Mouse (Mus musculus) lung, postnatal 14 days (tissue): ENCODE results near the gene E330009J07Rik.

Source experiments
- DNase-seq: peaks from one replicate; pipeline ENCODE4 v3.0.0; 2021

Gene E330009J07Rik

GRCm38 (mm10) chr6:40428696-40429095 lies 7.2 kb downstream of the E330009J07Rik start:
- DNase-seq, result no peak

GRCm38 (mm10) chr6:40427441-40427840 lies 8.5 kb downstream of the E330009J07Rik start:
- DNase-seq, result no peak

GRCm38 (mm10) chr6:40423774-40424173 lies 12.2 kb downstream of the E330009J07Rik start:
- DNase-seq, result peak; percentile 71

GRCm38 (mm10) chr6:40423013-40423412 lies 12.9 kb downstream of the E330009J07Rik start:
- no peak for DNase-seq

GRCm38 (mm10) chr6:40421099-40421498 lies 14.8 kb downstream of the E330009J07Rik start:
- no peak for DNase-seq

GRCm38 (mm10) chr6:40418386-40418785 lies 17.5 kb downstream of the E330009J07Rik start:
- DNase-seq, result no peak

DNA sequence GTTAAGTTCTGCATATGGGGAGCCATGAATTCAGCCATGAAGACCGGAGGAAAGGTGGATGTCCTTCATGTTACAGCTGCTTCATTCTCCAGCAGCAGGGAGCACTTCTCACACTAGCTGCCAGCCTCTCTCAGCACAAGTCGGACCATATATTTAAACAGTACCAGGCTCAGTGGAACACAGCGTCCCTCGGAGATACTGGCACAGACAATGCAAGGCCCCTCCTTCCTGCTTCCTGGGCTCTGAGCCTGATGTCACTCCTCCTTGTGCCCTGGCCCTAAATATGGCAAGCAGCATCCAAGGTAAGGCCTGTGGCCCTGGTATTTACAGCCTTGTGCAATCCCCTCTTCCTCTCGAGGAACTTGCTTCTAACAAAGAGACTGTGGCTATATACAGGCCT lies 20.1 kb downstream of the E330009J07Rik start:
- DNase-seq, result no peak

GRCm38 (mm10) chr6:40413565-40413964 lies 22.4 kb downstream of the E330009J07Rik start:
- no peak for DNase-seq

DNA sequence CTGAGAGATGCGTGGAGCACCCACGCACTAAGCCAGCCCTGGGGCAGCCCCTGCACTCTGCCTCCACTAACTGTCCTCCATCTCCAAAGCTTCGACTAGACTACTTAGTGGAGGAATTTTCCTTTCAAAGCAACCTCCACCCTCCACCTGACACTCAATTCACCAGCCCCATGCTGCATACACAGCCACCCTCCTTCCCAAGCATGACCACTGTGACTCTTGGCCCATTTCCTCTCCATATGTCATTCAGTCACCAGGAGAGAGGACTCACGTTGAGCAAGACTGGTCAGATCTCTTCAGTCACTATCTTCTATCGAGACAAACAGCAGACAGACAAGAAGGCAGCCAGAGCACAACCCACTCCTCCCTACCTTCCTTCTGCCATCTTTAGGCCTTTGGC lies 22.9 kb downstream of the E330009J07Rik start:
- no peak for DNase-seq

DNA sequence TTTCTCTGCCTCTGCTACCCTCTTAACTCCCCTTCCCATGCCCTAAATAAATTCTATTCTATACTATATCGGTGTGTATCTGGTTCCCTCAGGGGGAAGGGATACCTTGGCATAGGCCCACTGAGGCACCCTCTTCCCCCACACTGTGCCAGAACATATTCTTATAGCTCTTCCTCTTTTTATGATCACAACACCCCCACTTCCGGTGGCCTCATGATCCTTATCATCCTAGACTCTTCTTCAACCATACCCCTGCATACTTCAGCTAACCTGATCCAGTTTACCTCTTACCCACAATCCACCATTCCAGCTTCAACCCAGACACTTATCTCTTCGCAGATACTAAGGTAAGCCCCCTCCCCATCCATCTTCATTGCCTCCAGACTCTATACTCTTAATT lies 24.9 kb downstream of the E330009J07Rik start:
- no peak for DNase-seq

- DNase-seq, result no peak
Observed at GRCm38 (mm10) chr6:40403640-40404285, 32.2 kb downstream of the E330009J07Rik start.

DNA sequence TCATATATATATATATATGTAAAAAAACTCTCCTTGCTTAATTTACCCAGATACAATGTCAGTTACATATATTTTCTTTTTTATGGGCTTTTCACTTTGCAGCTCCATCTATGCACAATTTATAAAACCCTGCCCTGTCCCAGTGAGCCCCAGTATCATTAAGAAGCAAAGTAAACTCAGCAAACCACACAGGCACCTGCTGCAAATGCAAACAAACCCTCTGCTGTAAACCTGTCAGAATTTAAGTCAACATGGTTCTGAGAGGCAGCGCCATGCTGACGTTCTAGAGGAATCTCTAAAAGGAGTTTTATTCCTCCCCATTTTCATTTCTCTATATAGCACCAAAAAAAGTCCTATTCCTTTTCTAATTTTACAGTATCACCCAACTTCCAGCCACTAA lies 33.9 kb downstream of the E330009J07Rik start:
- no peak for DNase-seq

GRCm38 (mm10) chr6:40393213-40393612 lies 42.7 kb downstream of the E330009J07Rik start:
- peak; percentile 78 for DNase-seq

GRCm38 (mm10) chr6:40390975-40391374 lies 45.0 kb downstream of the E330009J07Rik start:
- DNase-seq, result no peak

- no peak for DNase-seq
Observed at GRCm38 (mm10) chr6:40388660-40389059, 47.3 kb downstream of the E330009J07Rik start.

DNA sequence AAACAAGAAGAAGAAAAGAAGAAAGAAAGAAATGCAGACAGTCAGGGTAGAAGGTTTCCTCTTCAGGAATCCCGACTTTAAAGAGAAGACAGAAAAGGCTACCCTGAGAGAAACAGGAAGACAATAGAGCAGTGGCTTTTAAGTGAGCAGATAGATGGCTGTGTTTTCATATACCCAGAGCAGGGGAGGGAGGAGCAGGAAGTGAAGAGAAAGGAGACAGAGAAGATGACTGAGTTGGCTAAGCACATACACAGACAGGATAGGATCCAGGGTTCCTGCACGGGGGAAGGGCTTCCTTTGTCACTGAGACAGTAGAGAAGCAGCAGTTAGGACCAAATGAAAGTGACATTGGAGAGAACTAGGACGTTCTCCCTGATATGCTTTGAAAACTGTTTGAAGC lies 50.3 kb downstream of the E330009J07Rik start:
- no peak for DNase-seq

DNA sequence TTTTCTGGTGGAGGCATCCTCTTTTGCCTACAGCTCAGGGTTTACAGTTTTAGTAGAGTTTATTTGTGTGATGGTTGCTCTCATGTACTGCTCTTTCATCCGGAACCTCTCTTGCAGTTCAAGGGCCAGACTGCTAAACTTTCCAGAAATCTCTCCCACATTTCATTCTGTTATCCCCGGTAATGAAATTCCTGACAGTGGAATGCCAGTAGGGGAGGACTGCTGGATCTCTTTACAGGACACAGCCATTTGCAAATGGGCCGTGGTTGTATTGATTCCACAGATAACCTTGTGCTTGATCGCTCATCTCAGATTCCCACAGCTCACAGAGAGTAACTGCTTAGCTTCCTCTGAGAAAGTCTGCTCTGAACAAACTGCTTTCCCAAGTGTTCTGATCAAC lies 54.0 kb downstream of the E330009J07Rik start:
- DNase-seq, result no peak

DNA sequence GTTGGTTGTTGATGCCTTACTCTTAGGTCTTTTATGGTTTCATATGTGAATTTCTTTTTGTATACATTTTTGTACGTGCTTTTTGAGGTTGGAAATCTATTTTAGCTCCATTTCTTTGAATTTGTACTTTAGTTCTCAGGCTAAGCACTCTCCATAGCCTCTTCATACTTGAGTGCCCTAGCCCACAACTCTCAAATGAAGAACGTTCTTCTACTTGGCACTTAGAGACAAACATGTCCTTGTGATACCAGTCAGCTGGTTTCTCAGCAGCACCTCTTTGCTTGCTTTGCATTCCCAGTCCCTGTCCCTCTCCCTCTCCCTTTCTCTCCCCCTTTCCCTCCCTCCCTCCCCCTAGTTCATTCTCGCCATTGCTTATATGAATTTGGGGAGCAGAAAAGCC lies 55.8 kb downstream of the E330009J07Rik start:
- DNase-seq, result no peak

GRCm38 (mm10) chr6:40371031-40371430 lies 64.9 kb downstream of the E330009J07Rik start:
- no peak for DNase-seq

DNA sequence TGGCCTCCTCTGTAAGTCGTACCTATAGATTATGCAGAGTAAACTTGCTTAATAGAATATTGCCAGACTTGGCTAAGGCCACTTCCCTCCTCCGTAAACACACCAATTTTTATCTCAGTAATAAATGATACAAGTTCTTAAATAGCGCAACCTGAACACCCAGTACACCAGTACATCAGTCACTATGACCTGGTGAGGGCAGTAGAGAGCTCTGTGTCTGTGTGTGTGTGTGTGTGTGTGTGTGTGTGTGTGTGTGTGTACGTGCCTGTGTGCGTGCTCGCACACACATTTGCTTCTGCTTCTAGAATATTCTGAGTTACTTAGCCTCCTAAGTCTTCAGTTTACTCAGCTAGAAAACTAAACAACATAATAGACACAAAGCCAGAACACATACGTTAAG lies 82.6 kb downstream of the E330009J07Rik start:
- DNase-seq, result peak; percentile 1
